Mouse (Mus musculus) G1E (cell line): ENCODE measurements around the gene Nfkb1.

Experiments
- CTCF ChIP-seq: IDR thresholded peaks from 2 replicates; pipeline ENCODE4 v1.5.1; 2012; ENCODE audit warnings: low read depth, low read length, inconsistent platforms, mixed read lengths
- GATA1 ChIP-seq: IDR thresholded peaks from 2 replicates; pipeline ENCODE4 v1.6.1; 2012; ENCODE audit warnings: borderline replicate concordance, low read length, inconsistent platforms, mixed read lengths
- GATA2 ChIP-seq: IDR thresholded peaks from 2 replicates; pipeline ENCODE4 v1.6.1; 2012; ENCODE audit warnings: low read depth, low read length, inconsistent platforms, borderline replicate concordance
- POLR2AphosphoS5 ChIP-seq: IDR thresholded peaks from 2 replicates; pipeline ENCODE4 v1.6.1; 2012; ENCODE audit warnings: low read depth, low read length, inconsistent platforms; ENCODE audit not compliant: insufficient replicate concordance
- TAL1 ChIP-seq: conservative IDR thresholded peaks from 2 replicates; pipeline ENCODE4 v1.6.1; 2012; ENCODE audit warnings: low read depth, low read length, inconsistent platforms, mixed read lengths

- TF ChIP-seq CTCF (no peak), POLR2AphosphoS5 (no peak), GATA1 (no peak), TAL1 (peak; percentile 96), GATA2 (no peak)
Measured at GRCm38 (mm10) chr3:135696262-135696661, 4.9 kb upstream of the Nfkb1 start.
